Mouse (Mus musculus) ES-E14 (cell line): ENCODE measurements around the gene Uvrag.

Experiments used
- MAFK ChIP-seq: IDR thresholded peaks from 2 replicates; pipeline ENCODE4 v1.6.1; 2014; ENCODE audit warnings: mild to moderate bottlenecking, low read depth, low read length, inconsistent platforms; ENCODE audit not compliant: insufficient read depth
- ZNF384 ChIP-seq: IDR thresholded peaks from 2 replicates; pipeline ENCODE4 v1.6.1; 2012; ENCODE audit warnings: low read depth, low read length, inconsistent platforms

DNA sequence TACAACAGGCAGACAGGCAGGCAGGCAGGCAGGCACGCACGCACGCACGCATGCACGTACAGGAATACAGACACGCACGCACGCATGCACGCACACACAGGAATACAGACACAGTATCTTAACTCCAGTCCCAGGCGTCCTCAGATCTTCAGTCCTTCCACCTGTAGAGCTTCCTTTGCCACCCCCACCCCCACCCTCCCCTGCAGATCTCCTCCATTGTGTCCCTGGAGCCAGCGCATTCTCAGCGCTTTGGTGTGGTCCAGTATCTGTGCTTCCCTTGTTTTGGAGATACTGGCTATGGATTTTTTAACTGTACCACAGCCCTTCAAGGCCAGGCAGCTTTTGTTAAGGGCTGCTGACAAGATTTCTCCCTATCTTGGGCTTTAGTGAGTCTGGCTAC lies 267.6 kb downstream of the Uvrag start:
- TF ChIP-seq ZNF384: no peak
- no peak for TF ChIP-seq MAFK
